Mouse (Mus musculus) limb, embryonic 15.5 days (tissue): ENCODE measurements around the gene Kif2c. TPM values are rescaled to one million over a fixed set of nuclear protein-coding genes. Genes with fewer than 3 reads are reported as not detected.
"Not testable (repeated sequence)": the region's sequence is repeated elsewhere in the genome, so short reads cannot be mapped to it uniquely, and the experiment has no call there.

Source experiments
- ATAC-seq: fragments of 200-750 bp; cut with Nextera tagmentation; 2 replicates; pipeline ENCODE4 v1.8.0; 2017; ENCODE audit warnings: low read depth, moderate TSS enrichment; ENCODE audit not compliant: insufficient number of reproducible peaks, low FRiP score, low TSS enrichment
- H3K27ac ChIP-seq: fragments of 300-500 bp; sonication (generic); 2 replicates; pipeline ENCODE4 v1.5.1; 2015; ENCODE audit warnings: moderate library complexity, mild to moderate bottlenecking, inconsistent platforms
- H3K27me3 ChIP-seq: fragments of 300-500 bp; sonication (generic); 2 replicates; pipeline ENCODE4 v1.6.1; 2015; ENCODE audit warnings: inconsistent platforms
- H3K36me3 ChIP-seq: fragments of 300-500 bp; sonication (generic); 2 replicates; pipeline ENCODE4 v1.6.1; 2015; ENCODE audit warnings: inconsistent platforms
- H3K4me1 ChIP-seq: fragments of 300-500 bp; sonication (generic); 2 replicates; pipeline ENCODE4 v1.6.1; 2015; ENCODE audit warnings: inconsistent platforms
- H3K4me2 ChIP-seq: fragments of 300-500 bp; sonication (generic); 2 replicates; pipeline ENCODE4 v1.6.1; 2015; ENCODE audit warnings: mild to moderate bottlenecking, inconsistent platforms
- H3K4me3 ChIP-seq: fragments of 300-500 bp; sonication (generic); 2 replicates; pipeline ENCODE4 v1.5.1; 2015; ENCODE audit warnings: mild to moderate bottlenecking, inconsistent platforms
- H3K9ac ChIP-seq: fragments of 300-500 bp; sonication (generic); 2 replicates; pipeline ENCODE4 v1.6.1; 2015; ENCODE audit warnings: inconsistent platforms
- H3K9me3 ChIP-seq: fragments of 300-500 bp; sonication (generic); 2 replicates; pipeline ENCODE4 v1.6.1; 2016; ENCODE audit warnings: inconsistent platforms
- WGBS: fragments of 180-500 bp; shearing (Covaris S2); methylation state at CpG from one replicate; pipeline ENCODE4 v1.1.7; 2015; 5-methylcytosine and 5-hydroxymethylcytosine counted together
- polyA plus RNA-seq: library from polyadenylated mRNA; unstranded; fragments of >200 nt; fragmentation: Nextera tagmentation; extraction: Ambion mirVana; gene quantifications from 2 replicates; pipeline ENCODE4 v1.2.1, GENCODE M21; 2015

Gene Kif2c
- polyA plus RNA-seq, 1 experiment from 2014 or later, result 45.9 TPM

- 72% methylated on average over 6 of the region's 6 CpGs for WGBS
- Histone ChIP-seq H3K36me3 (no peaks in the 10 kb centered on the region), H3K9ac (no peak overlapping the region), H3K27ac (no peak overlapping the region), H3K4me1 (0 out of 2 replicates have a peak, but pooled peaks cover 2% of the 10 kb centered on the region), H3K27me3 (no peaks in the 10 kb centered on the region), H3K4me3 (no peak overlapping the region), H3K4me2 (no peak overlapping the region), H3K9me3 (no peaks in the 10 kb centered on the region)
- ATAC-seq, result no peak
Measured at GRCm38 (mm10) chr4:117214250-117214649, 31.8 kb upstream of the Kif2c start.

- Histone ChIP-seq H3K36me3 (no peaks in the 10 kb centered on the region), H3K4me3 (peak overlapping the region; percentile 14; the same call in 1 of the 2 replicates), H3K9me3 (no peaks in the 10 kb centered on the region), H3K9ac (no peak overlapping the region), H3K27ac (no peak overlapping the region), H3K4me2 (no peak overlapping the region), H3K27me3 (no peaks in the 10 kb centered on the region), H3K4me1 (no peaks in the 10 kb centered on the region)
- ATAC-seq, result no peak
- 6% methylated on average over 20 of the region's 20 CpGs for WGBS
Measured at GRCm38 (mm10) chr4:117210147-117211074, 28.0 kb upstream of the Kif2c start.

- Histone ChIP-seq H3K27me3 (no peaks in the 10 kb centered on the region), H3K9ac (no peak overlapping the region), H3K9me3 (no peaks in the 10 kb centered on the region), H3K36me3 (no peaks in the 10 kb centered on the region), H3K4me1 (no peaks in the 10 kb centered on the region), H3K4me2 (no peak overlapping the region), H3K4me3 (no peak overlapping the region), H3K27ac (no peak overlapping the region)
- WGBS, result 79% methylated on average over 6 of the region's 6 CpGs
- ATAC-seq, result no peak
Measured at GRCm38 (mm10) chr4:117209592-117209991, 27.2 kb upstream of the Kif2c start.

- Histone ChIP-seq H3K9ac (no peak overlapping the region), H3K4me1 (0 out of 2 replicates have a peak, but pooled peaks cover 2% of the 10 kb centered on the region), H3K4me3 (no peak overlapping the region), H3K36me3 (no peaks in the 10 kb centered on the region), H3K9me3 (no peaks in the 10 kb centered on the region), H3K27ac (peak overlapping the region; percentile 83; the same call in 1 of the 2 replicates), H3K4me2 (peak overlapping the region; percentile 46; the same call in 1 of the 2 replicates), H3K27me3 (no peaks in the 10 kb centered on the region)
- no peak for ATAC-seq
- 64% methylated on average over 4 of the region's 4 CpGs for WGBS
Measured at GRCm38 (mm10) chr4:117202992-117203354, 20.5 kb upstream of the Kif2c start.

GRCm38 (mm10) chr4:117202046-117202991, 19.9 kb upstream of the Kif2c start:
- WGBS, result under 1% methylated on average over 25 of the region's 25 CpGs
- H3K27me3 ChIP-seq, result no peaks in the 10 kb centered on the region

GRCm38 (mm10) chr4:117191804-117192203, 9.4 kb upstream of the Kif2c start:
- no peak for ATAC-seq
- no peaks in the 10 kb centered on the region for H3K27me3 ChIP-seq
- no peaks in the 10 kb centered on the region for H3K36me3 ChIP-seq
- no peaks in the 10 kb centered on the region for H3K9me3 ChIP-seq
- no peak overlapping the region for H3K27ac ChIP-seq
- H3K9ac ChIP-seq, result no peak overlapping the region
- H3K4me1 ChIP-seq, result no peaks in the 10 kb centered on the region
- WGBS, result 94% methylated on average over 14 of the region's 14 CpGs
- no peak overlapping the region for H3K4me3 ChIP-seq
- no peak overlapping the region for H3K4me2 ChIP-seq

More at GRCm38 (mm10) chr4:117202046-117202991, 19.9 kb upstream of the Kif2c start:
- H3K4me2 ChIP-seq, result peak overlapping the region; percentile 46
- peak overlapping the region; percentile 83 for H3K27ac ChIP-seq
- no peak overlapping the region for H3K9ac ChIP-seq
- 0 out of 2 replicates have a peak, but pooled peaks cover 2% of the 10 kb centered on the region for H3K4me1 ChIP-seq
- peak; percentile 75; the same call in 1 of the 2 replicates for ATAC-seq
- no peaks in the 10 kb centered on the region for H3K9me3 ChIP-seq
- H3K4me3 ChIP-seq, result peak overlapping the region; percentile 33
- no peaks in the 10 kb centered on the region for H3K36me3 ChIP-seq

- Histone ChIP-seq H3K27me3 (no peaks in the 10 kb centered on the region), H3K27ac (peak overlapping the region; percentile 91), H3K9ac (no peak overlapping the region), H3K4me2 (no peak overlapping the region), H3K36me3 (no peaks in the 10 kb centered on the region), H3K4me3 (no peak overlapping the region), H3K4me1 (no peaks in the 10 kb centered on the region), H3K9me3 (no peaks in the 10 kb centered on the region)
- no peak for ATAC-seq
- WGBS, result 57% methylated on average over 7 of the region's 7 CpGs
Measured at GRCm38 (mm10) chr4:117190660-117191059, 8.2 kb upstream of the Kif2c start.

GRCm38 (mm10) chr4:117189856-117190543, 7.6 kb upstream of the Kif2c start:
- no peaks in the 10 kb centered on the region for H3K27me3 ChIP-seq
- peak overlapping the region; percentile 91 for H3K27ac ChIP-seq
- H3K4me2 ChIP-seq, result peak overlapping the region; percentile 45
- peak overlapping the region; percentile 63; the same call in 1 of the 2 replicates for H3K9ac ChIP-seq
- no peaks in the 10 kb centered on the region for H3K4me1 ChIP-seq
- peak; percentile 85 for ATAC-seq
- peak overlapping the region; percentile 41 for H3K4me3 ChIP-seq
- H3K9me3 ChIP-seq, result no peaks in the 10 kb centered on the region
- no peaks in the 10 kb centered on the region for H3K36me3 ChIP-seq
- under 1% methylated on average over 9 of the region's 9 CpGs for WGBS

GRCm38 (mm10) chr4:117189382-117189855, 7.0 kb upstream of the Kif2c start:
- 0 out of 2 replicates have a peak, but pooled peaks have one; percentile 68 for ATAC-seq
- no peaks in the 10 kb centered on the region for H3K27me3 ChIP-seq
- WGBS, result under 1% methylated on average over 16 of the region's 16 CpGs
- H3K27ac ChIP-seq, result peak overlapping the region; percentile 91
- no peaks in the 10 kb centered on the region for H3K9me3 ChIP-seq
- peak overlapping the region; percentile 63; the same call in 1 of the 2 replicates for H3K9ac ChIP-seq
- H3K36me3 ChIP-seq, result no peaks in the 10 kb centered on the region
- H3K4me3 ChIP-seq, result peak overlapping the region; percentile 41
- peak overlapping the region; percentile 45 for H3K4me2 ChIP-seq
- H3K4me1 ChIP-seq, result no peaks in the 10 kb centered on the region

GRCm38 (mm10) chr4:117188969-117189368, 6.5 kb upstream of the Kif2c start:
- peak overlapping the region; percentile 41 for H3K4me3 ChIP-seq
- no peaks in the 10 kb centered on the region for H3K4me1 ChIP-seq
- no peaks in the 10 kb centered on the region for H3K27me3 ChIP-seq
- 0 out of 2 replicates have a peak overlapping the region, but pooled peaks have one; percentile 63 for H3K9ac ChIP-seq
- no peaks in the 10 kb centered on the region for H3K36me3 ChIP-seq
- peak overlapping the region; percentile 45 for H3K4me2 ChIP-seq
- ATAC-seq, result no peak
- no peaks in the 10 kb centered on the region for H3K9me3 ChIP-seq
- 55% methylated on average over 3 of the region's 3 CpGs for WGBS
- H3K27ac ChIP-seq, result peak overlapping the region; percentile 91

- peaks cover 21% of the 10 kb centered on the region for H3K36me3 ChIP-seq
- H3K27ac ChIP-seq, result peak overlapping the region; percentile 73; the same call in 1 of the 2 replicates
- WGBS, result 13% methylated on average over 9 of the region's 9 CpGs
- peak overlapping the region; percentile 91 for H3K4me2 ChIP-seq
- peaks cover 14% of the 10 kb centered on the region for H3K4me1 ChIP-seq
- not testable (repeated sequence) for H3K9me3 ChIP-seq, H3K27me3 ChIP-seq
- peak overlapping the region; percentile 41 for H3K9ac ChIP-seq
- peak; percentile 36; the same call in 1 of the 2 replicates for ATAC-seq
- peak overlapping the region; percentile 58 for H3K4me3 ChIP-seq
Measured at GRCm38 (mm10) chr4:117182759-117183096, 289 bp upstream of the Kif2c start.
